Mouse (Mus musculus) midbrain, embryonic 10.5 days (tissue): ENCODE results near the gene Rnf144b. TPM values are rescaled to one million over a fixed set of nuclear protein-coding genes. Genes with fewer than 3 reads are reported as not detected.

ENCODE experiments used
- polyA plus RNA-seq: library from polyadenylated mRNA; unstranded; fragments of >200 nt; fragmentation: Nextera tagmentation; extraction: Ambion mirVana; gene quantifications from 2 replicates; pipeline ENCODE4 v1.2.1, GENCODE M21; 2016

Gene Rnf144b
- polyA plus RNA-seq, 1 experiment from 2014 or later: 0.59 TPM

Other genes starting within 250 kb of the Rnf144b start
- gene Kif13a, start 192.8 kb upstream of the Rnf144b start, polyA plus RNA-seq: 9.1 and 11.4 TPM in 2 replicates
- 4.1 and 4.8 TPM in 2 replicates for gene Nhlrc1, start 107.8 kb upstream of the Rnf144b start, polyA plus RNA-seq
- 15.4 and 20.1 TPM in 2 replicates for gene Kdm1b, start 79.2 kb upstream of the Rnf144b start, polyA plus RNA-seq
- 30.8 and 33.7 TPM in 2 replicates for gene Tpmt, start 77.9 kb upstream of the Rnf144b start, polyA plus RNA-seq
- gene Dek, start 16.5 kb upstream of the Rnf144b start, polyA plus RNA-seq: 346 and 382 TPM in 2 replicates